8 mouse cellular contexts compared by ENCODE assay signal in the genomic region with DNA sequence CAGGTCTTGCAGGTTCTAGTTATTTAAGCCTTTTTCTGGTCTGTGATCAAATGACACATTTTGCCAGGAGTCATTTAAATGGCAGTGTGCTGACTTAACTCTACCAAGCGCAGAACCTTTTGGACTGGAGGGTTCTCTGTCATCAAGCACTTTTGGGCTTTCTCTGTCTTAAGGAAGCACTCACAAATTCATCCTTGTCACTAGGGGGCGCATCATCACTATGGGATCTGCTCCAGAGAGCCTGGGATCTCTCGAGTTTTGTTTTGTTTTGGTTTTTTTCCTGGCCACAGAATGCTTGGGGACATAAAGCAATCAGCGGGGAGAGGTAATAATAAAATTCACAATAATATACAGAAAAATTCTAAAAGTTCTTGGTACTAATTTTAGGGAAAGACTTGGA.
DNase-seq lines count a peak whose midpoint lies in the region; ATAC-seq and TF ChIP-seq lines count a peak whose summit lies in the region.

No protein-coding gene starts in this region.

- DNase-seq in heart, embryonic 10.5 days (ENCODE audit: low spot score): peak; percentile 74
- DNase-seq in CH12.LX (ENCODE audit: extremely low read depth): peak; percentile 78
- peak; percentile 10 for DNase-seq in c-Kit-positive CD71-positive TER-119-negative erythroid progenitor cells, embryonic 14.5 days (ENCODE audit: low read depth)
- DNase-seq in large intestine, adult 2 months (ENCODE audit: low read depth, low spot score): peak; percentile 11
- DNase-seq in thymus, postnatal 25 days: peak; percentile 6

- WGBS in heart, embryonic 10.5 days: 21% methylated on average over 4 of the region's 4 CpGs
- 12% methylated on average over 4 of the region's 4 CpGs for WGBS in heart, embryonic 12.5 days
- WGBS in forebrain, embryonic 13.5 days: 19% methylated on average over 4 of the region's 4 CpGs
- 17% methylated on average over 4 of the region's 4 CpGs for WGBS in large intestine, adult 2 months

- no peaks in the 10 kb centered on the region for H3K36me3 ChIP-seq in heart, embryonic 10.5 days
- H3K36me3 ChIP-seq in heart, embryonic 12.5 days: no peaks in the 10 kb centered on the region
- no peaks in the 10 kb centered on the region for H3K36me3 ChIP-seq in CH12.LX (replicated peaks in 1 of 2; ENCODE audit: control insufficient read depth in 1 of 2, insufficient read depth in 1 of 2, low read length in 1 of 2)
- no peaks in the 10 kb centered on the region for H3K36me3 ChIP-seq in forebrain, embryonic 13.5 days (ENCODE audit: poor library complexity, severe bottlenecking)

- H3K9ac ChIP-seq in heart, embryonic 12.5 days: no peak overlapping the region
- no peak overlapping the region for H3K9ac ChIP-seq in CH12.LX (ENCODE audit: insufficient read depth, low read depth)
- H3K9ac ChIP-seq in forebrain, embryonic 13.5 days: no peak overlapping the region

- dilution Hi-C loops in CH12.LX (cut with MboI; ENCODE audit: extremely low pct_ligation_motif_present, extremely low pct_unique_long_range_greater_than_20kb, low sequenced_read_pairs): no loop called here

- H3K27me3 ChIP-seq in heart, embryonic 10.5 days (ENCODE audit: insufficient read depth, poor library complexity, severe bottlenecking): no peaks in the 10 kb centered on the region
- H3K27me3 ChIP-seq in heart, embryonic 12.5 days (replicated peaks): no peaks in the 10 kb centered on the region
- no peaks in the 10 kb centered on the region for H3K27me3 ChIP-seq in CH12.LX (replicated peaks)
- H3K27me3 ChIP-seq in forebrain, embryonic 13.5 days: no peaks in the 10 kb centered on the region

- no peak for TF ChIP-seq EP300 in CH12.LX (IDR thresholded peaks at IDR 0.05; ENCODE audit: low read length)

- ATAC-seq in heart, embryonic 12.5 days (ENCODE audit: insufficient number of reproducible peaks, low FRiP score): no peak
- ATAC-seq in forebrain, embryonic 13.5 days: peak; percentile 73
- peak; percentile 73 for ATAC-seq in megakaryocyte-erythroid progenitor cell, adult 5-6 weeks (replicated peaks; ENCODE audit: low FRiP score, low TSS enrichment, poor library complexity, severe bottlenecking)

- TF ChIP-seq CTCF in CH12.LX (conservative IDR thresholded peaks at IDR 0.05 in 1 of 2, IDR thresholded peaks at IDR 0.05 in 1 of 2; ENCODE audit: low read depth in 2 of 2, low read length in 2 of 2): peak; percentile 59 to 91

- no peak overlapping the region for H3K27ac ChIP-seq in heart, embryonic 10.5 days
- H3K27ac ChIP-seq in heart, embryonic 12.5 days (ENCODE audit: poor library complexity, severe bottlenecking): no peak overlapping the region
- no peak overlapping the region for H3K27ac ChIP-seq in CH12.LX (ENCODE audit: insufficient read depth, low read depth)
- no peak overlapping the region for H3K27ac ChIP-seq in forebrain, embryonic 13.5 days

- in situ Hi-C loops in CH12.LX (cut with MboI; ENCODE audit: low pct_ligation_motif_present, low pct_unique_long_range_greater_than_20kb, low sequenced_read_pairs): loop anchor here (10.0 kb wide), 1 partner anchor 130 kb away; no protein-coding TSS in a partner anchor

- no peaks in the 10 kb centered on the region for H3K79me2 ChIP-seq in CH12.LX (replicated peaks; ENCODE audit: control insufficient read depth, extremely low read depth, insufficient read depth, poor library complexity, severe bottlenecking)

- H3K9me3 ChIP-seq in heart, embryonic 10.5 days: no peaks in the 10 kb centered on the region
- no peaks in the 10 kb centered on the region for H3K9me3 ChIP-seq in heart, embryonic 12.5 days (replicated peaks)
- no peaks in the 10 kb centered on the region for H3K9me3 ChIP-seq in CH12.LX (replicated peaks; ENCODE audit: low read length)
- no peaks in the 10 kb centered on the region for H3K9me3 ChIP-seq in forebrain, embryonic 13.5 days (replicated peaks)

- H3K4me1 ChIP-seq in heart, embryonic 10.5 days: no peaks in the 10 kb centered on the region
- no peaks in the 10 kb centered on the region for H3K4me1 ChIP-seq in heart, embryonic 12.5 days (replicated peaks)
- H3K4me1 ChIP-seq in CH12.LX (ENCODE audit: control insufficient read depth in 1 of 2, insufficient read depth in 2 of 2): peaks cover 0 to 9% of the 10 kb centered on the region in 2 experiments; a peak in 2 of 4 replicates
- no peaks in the 10 kb centered on the region; the same call in 1 of the 2 replicates for H3K4me1 ChIP-seq in forebrain, embryonic 13.5 days

- H3K4me2 ChIP-seq in heart, embryonic 12.5 days: no peak overlapping the region
- no peak overlapping the region for H3K4me2 ChIP-seq in CH12.LX (ENCODE audit: insufficient read depth, low read depth, poor library complexity, severe bottlenecking)
- no peak overlapping the region for H3K4me2 ChIP-seq in forebrain, embryonic 13.5 days

- H3K4me3 ChIP-seq in heart, embryonic 10.5 days: no peak overlapping the region
- H3K4me3 ChIP-seq in heart, embryonic 12.5 days: no peak overlapping the region
- no peak overlapping the region for H3K4me3 ChIP-seq in CH12.LX (replicated peaks in 1 of 3; ENCODE audit: low read depth in 2 of 3, low read length in 2 of 3, poor library complexity in 1 of 3)
- no peak overlapping the region for H3K4me3 ChIP-seq in forebrain, embryonic 13.5 days

- no peak for TF ChIP-seq POLR2A in CH12.LX (IDR thresholded peaks at IDR 0.05; ENCODE audit: low read depth, low read length)

- peak; percentile 87 for TF ChIP-seq RAD21 in CH12.LX (IDR thresholded peaks at IDR 0.05; ENCODE audit: low read depth, low read length)

TF ChIP-seq in CH12.LX, 34 proteins besides CTCF, POLR2A, EP300 and RAD21:
- TF ChIP-seq UBTF (IDR thresholded peaks at IDR 0.05; ENCODE audit: low read depth, low read length): no peak
- 0 out of 2 replicates have a peak, but pooled peaks have one; percentile 9 for TF ChIP-seq ZNF384 (IDR thresholded peaks at IDR 0.05; ENCODE audit: low read depth, low read length)
- peak; percentile 65 for TF ChIP-seq SMC3 (IDR thresholded peaks at IDR 0.05; ENCODE audit: low read depth, low read length)

Comparison
In these comparisons a context has a peak if more than half of its experiments do, and no peak if none do; other contexts are left out.
1. DNase-seq: peak in every context shown above with its lines; median percentile 78 in CH12.LX; 74 in heart, embryonic 10.5 days; 11 in large intestine, adult 2 months; 10 in c-Kit-positive CD71-positive TER-119-negative erythroid progenitor cells, embryonic 14.5 days; 6 in thymus, postnatal 25 days.